Mouse (Mus musculus): ENCODE data around the gene Cdyl2.

GRCm38 (mm10) chr8:116599728-116600127 lies 133.1 kb downstream of the Cdyl2 start:
- TF ChIP-seq CTCF (IDR thresholded peaks at IDR 0.05; ENCODE audit: low read depth, low read length) (no peak), GATA1 (IDR thresholded peaks at IDR 0.05; ENCODE audit: borderline replicate concordance, low read length) (no peak), POLR2AphosphoS5 (IDR thresholded peaks at IDR 0.05; ENCODE audit: insufficient replicate concordance, low read depth, low read length) (no peak), TAL1 (conservative IDR thresholded peaks at IDR 0.05; ENCODE audit: low read depth, low read length) (no peak)
